Mouse (Mus musculus): Measurements from ENCODE around the gene Fkbp11.

Fkbp11 gene

GRCm38 (mm10) chr15:98699190-98700105, 28.6 kb downstream of the Fkbp11 start:
- in situ Hi-C loops (cut with MboI; ENCODE audit: unreplicated experiment in 2 of 2): loop anchor here (5.0 kb wide), 2 partner anchors 32 to 117 kb away; no protein-coding TSS in a partner anchor

- in situ Hi-C loops (cut with MboI; ENCODE audit: unreplicated experiment in 2 of 2): no loop called here
Measured at GRCm38 (mm10) chr15:98696216-98696615, 31.8 kb downstream of the Fkbp11 start.

DNA sequence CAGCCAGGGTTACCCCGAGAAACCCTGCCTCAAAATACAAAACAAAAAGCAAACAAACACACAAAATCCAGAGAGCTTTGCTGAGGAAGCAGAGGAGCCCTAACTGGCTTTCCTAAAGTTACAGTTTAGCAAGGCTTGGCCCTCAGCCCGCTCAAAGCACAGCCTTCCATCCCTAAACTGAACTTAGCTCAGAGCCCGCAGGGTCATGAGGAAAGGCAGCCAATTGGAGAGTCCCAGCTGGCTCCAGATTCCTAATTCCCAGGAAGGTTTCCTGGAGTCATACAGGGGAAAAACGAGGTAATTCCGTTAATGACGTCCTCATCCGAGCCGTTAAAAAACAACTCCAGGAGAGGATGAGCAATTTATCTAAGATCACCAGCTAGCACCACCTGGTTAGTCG, 32.3 kb downstream of the Fkbp11 start:
- in situ Hi-C loops (cut with MboI; ENCODE audit: unreplicated experiment in 2 of 2): no loop called here

DNA sequence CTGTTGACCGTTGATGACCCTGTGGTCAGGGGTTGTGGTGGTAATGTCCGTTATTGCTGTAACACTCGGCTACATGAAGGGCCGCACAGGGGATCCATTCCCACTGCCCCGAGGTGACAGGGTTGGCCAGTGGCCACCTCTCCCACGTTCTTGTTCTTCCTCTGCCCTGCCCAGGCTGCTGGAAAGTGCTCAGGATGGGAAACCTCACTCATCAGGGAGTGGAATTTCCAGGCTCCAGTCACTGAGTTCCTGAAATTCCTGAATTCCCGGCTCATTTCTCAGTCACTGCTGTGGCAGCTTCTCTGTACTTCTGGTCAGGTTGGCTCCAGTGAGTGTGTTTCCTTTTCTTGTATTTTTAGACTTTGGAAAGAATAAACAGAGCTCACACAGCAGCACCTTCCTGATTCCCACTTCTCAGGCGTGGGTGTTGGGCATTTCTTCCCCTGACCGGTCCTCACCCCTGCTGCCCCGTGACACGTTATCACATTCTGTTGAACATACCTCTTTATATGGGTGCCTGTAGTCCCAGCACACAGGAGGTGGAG, 35.8 kb downstream of the Fkbp11 start:
- in situ Hi-C loops (cut with MboI; ENCODE audit: unreplicated experiment in 2 of 2): no loop called here

DNA sequence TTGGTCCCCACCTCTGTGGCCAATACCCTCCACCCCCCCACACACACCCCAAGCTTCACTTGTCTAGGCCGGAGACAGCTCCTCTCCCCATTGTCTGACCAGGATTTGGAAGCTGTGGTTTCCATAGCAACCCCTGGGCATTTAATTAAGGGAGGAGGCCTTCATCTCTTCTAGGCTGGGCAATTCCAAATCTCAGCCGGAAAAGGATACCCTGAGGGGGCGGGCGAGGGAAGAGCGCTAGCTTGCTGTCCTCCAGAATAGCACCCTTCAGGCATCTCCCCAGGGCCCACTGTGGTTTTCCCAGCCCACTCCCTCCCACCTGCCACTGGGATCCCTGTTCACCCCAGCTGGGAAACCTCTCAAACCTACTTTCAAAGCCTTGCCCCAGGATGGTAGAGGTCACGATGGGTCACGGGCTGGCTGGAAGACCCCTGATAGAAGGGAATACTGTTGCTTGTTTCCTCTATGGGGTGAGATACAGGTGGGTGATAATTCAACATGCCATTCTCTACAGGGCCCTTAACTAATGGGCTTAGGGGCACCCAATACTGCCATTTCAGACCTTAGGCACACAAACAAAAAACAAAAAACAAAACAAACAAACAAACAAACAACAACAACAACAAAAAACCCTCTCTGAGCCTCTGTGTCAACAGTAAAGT, 36.4 kb downstream of the Fkbp11 start:
- in situ Hi-C loops (cut with MboI; ENCODE audit: unreplicated experiment in 2 of 2): no loop called here

DNA sequence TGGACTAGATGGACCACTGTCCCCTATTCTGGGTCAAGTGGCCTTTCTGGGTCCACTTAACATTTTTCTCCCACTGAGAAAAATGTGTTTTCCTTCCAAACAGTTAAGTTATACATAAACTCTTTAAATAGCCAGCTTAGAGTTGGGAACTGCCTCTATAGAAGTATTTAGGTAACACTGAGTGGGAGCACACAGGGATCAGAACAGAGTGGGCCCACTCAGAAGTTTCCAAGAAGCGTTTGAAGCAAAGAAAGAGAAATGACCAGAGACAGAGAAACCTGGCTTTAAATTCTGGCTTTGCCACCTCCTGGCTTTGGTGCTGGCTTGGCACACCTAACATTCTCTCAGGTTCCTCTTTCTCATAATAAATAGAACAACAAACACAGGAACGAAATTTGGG, 38.3 kb downstream of the Fkbp11 start:
- in situ Hi-C loops (cut with MboI; ENCODE audit: unreplicated experiment in 2 of 2): no loop called here

- in situ Hi-C loops (cut with MboI; ENCODE audit: unreplicated experiment in 2 of 2): no loop called here
Measured at GRCm38 (mm10) chr15:98685926-98686325, 42.1 kb downstream of the Fkbp11 start.

- in situ Hi-C loops (cut with MboI; ENCODE audit: unreplicated experiment in 2 of 2): no loop called here
Measured at GRCm38 (mm10) chr15:98683746-98684145, 44.3 kb downstream of the Fkbp11 start.

- in situ Hi-C loops (cut with MboI; ENCODE audit: unreplicated experiment in 2 of 2): no loop called here
Measured at GRCm38 (mm10) chr15:98683177-98683576, 44.8 kb downstream of the Fkbp11 start.

DNA sequence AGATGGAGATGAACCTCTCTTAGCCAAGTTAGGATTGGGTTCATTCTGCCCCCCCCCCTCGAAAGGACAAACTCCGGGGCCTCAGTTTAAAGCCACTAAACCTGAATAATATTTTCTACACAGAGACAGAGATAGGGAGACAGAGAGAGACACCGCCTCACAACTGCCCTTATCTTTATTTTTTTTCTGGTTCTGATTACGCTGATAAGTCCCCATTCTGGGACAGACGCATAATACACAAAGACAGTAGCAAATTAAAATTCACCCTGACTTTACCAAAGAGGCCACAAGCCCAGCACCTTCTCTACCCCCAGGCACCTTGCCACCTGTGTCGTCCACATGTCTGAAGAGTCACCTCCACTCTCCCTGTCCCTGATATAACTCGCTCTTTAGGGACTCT, 46.4 kb downstream of the Fkbp11 start:
- in situ Hi-C loops (cut with MboI; ENCODE audit: unreplicated experiment in 2 of 2): no loop called here

DNA sequence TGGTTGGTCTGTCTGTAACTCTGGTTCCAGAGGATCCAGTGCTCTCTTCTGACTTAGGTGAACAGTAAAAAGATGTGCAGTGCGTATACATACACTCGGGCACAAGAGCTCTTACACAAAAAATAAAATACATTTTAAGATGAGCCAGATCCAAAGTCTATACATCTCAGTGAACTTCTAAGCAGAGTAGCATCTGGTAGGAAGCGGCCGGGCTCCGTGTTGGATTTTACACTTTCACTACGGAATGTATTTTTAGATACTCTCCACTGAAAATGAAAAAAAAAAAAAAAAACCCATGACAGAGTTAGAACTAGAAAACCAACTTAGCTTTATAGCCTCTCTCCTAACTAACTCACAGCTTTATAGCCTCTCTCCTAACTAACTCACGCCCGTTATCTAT, 47.3 kb downstream of the Fkbp11 start:
- in situ Hi-C loops (cut with MboI; ENCODE audit: unreplicated experiment in 2 of 2): no loop called here

DNA sequence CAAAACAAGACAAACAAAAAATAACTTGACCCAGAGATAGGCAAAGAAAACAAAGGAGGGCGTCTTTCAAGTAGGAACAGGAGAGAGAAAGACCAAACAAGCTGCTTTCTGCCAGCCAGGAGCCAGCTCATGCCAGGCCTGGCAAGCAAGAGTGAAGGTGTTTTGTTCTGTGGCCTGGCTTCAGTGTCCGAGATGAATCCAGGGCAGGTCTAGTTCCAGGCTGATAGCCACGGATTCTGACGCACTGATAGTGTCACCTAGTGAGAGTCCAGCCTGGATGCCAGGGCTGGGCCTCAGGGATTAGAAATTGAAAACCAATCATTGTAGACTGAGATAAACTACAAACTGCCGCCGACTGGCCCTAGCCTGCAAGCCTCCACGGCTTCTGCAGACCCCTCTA, 50.0 kb downstream of the Fkbp11 start:
- in situ Hi-C loops (cut with MboI; ENCODE audit: unreplicated experiment in 2 of 2): no loop called here

DNA sequence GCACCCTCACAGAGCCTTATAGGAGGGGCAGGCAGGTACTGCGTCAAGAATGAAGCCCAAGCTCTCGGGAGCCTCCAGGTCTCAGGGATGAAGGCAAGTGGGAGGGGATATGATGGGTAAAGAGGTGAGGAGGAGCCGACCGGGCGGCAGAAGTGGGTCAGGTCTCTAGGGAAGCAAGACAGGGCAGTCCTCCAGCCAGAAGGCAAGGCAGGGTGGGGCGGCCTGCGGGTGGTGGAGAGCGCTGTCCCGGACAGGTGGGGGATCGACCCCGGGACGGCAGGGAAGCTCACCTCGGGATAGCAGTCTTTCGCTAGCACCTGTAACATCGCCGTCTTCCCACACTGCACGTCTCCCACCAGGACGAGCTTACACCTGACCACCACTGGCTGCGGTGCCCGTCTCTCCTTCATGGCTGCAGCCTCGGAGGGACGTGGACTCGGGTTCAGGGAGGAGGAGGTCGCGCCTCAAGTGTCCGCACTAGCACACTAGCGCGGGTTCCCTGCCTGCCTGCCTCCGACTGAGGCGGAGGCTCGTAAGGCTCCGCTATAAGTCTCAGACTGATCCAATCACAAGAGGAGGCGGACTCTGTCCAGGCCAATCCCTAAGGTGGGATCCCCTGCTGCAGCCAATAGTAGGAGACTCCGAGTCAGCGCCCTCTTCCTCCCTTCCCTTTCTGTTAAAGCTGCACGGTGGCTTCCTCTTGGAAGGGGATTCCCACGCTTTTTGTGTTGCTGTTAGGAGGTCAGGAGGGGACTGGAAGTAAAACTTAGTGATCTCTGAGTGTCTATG, 50.9 kb downstream of the Fkbp11 start, which contains the start of gene Rnd1:
Gene Rnd1 (minus strand): TSS at position 522 of the 789 bp plus-strand sequence.
- in situ Hi-C loops (cut with MboI; ENCODE audit: unreplicated experiment in 2 of 2): no loop called here

GRCm38 (mm10) chr15:98676471-98676870, 51.5 kb downstream of the Fkbp11 start:
- in situ Hi-C loops (cut with MboI; ENCODE audit: unreplicated experiment in 2 of 2): no loop called here

DNA sequence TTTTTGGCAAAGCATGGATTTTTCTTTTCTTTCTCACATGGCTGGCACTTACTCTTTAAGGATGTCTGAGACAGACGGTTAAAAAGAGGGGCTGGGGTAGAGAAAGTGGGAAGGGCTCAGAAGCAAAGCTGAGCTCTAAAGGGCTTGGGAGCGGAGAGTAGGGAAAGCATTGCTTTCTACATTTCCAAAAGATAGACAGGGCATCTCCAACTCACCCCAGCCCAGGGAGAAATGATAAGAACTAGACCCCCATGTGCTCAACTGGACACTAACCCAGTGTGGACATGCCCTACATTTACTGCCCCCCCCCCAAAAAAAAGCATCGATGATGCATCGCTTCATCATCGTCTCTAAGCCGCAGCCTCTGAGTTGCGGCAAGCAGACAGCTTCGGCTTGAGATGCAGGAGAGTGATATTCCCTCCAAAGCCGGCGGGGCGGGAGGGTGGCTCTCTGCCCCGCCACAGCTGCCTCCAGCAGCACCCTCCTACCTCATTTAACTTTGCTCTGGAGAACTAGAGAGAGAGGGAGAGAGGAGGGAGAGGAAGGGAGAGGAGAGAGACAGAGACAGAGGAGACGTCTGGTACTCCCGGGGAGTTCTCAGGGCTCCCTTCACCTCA, 52.3 kb downstream of the Fkbp11 start:
- in situ Hi-C loops (cut with MboI; ENCODE audit: unreplicated experiment in 2 of 2): no loop called here

- in situ Hi-C loops (cut with MboI; ENCODE audit: unreplicated experiment in 2 of 2): no loop called here
Measured at GRCm38 (mm10) chr15:98674994-98675545, 52.9 kb downstream of the Fkbp11 start.
